Mouse (Mus musculus) central nervous system, embryonic 18 days (tissue): Measurements from ENCODE around the gene Ppm1m. TPM values are rescaled to one million over a fixed set of nuclear protein-coding genes. Genes with fewer than 3 reads are reported as not detected.

ENCODE experiments used
- polyA plus RNA-seq: library from polyadenylated mRNA; depleted of rRNA; stranded (reverse); fragments of >200 nt; gene quantifications from 2 replicates; pipeline ENCODE4 v1.2.3, GENCODE M21; 2012; rRNA removed

The Ppm1m gene
- polyA plus RNA-seq, result 28.7 and 29.5 TPM in 2 replicates

DNA sequence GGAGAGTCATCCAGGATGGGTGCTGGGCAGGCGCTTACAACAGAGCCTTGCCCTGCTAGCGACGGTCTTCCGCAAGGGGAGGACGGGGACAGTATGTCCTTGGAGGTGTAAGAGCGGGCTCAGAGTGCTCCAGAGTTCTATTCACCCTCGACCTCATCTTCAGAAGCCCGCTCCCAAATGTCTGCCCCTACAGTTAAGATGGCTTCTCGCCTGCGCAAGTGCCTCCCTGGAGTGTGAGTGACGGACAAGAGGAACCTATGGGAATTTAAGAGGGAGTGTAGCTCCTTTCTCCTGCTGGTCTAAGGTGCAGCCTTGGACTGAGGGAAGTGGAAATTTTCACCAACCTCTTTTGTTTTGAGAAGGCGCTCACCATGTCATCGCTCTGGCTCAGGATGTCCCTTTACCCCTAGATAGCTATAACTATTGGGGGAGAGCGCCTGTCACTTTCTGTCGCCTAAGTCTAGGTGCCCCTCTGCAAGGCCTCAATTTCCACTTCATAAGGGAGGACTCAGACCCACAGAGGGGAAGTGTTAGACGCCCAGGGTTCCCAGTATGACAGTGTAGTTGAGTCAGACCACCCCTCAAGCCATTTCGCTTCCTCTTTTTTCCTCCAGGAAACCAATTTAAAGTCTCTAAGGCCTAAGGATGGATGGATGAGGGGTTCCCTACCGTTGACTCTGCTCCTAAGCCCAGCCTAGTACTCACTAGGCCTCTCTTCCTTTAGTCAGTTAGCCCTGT lies at the start of gene Ppm1m:
Gene Ppm1m (minus strand): TSS at position 212 of the 738 bp plus-strand sequence.

DNA sequence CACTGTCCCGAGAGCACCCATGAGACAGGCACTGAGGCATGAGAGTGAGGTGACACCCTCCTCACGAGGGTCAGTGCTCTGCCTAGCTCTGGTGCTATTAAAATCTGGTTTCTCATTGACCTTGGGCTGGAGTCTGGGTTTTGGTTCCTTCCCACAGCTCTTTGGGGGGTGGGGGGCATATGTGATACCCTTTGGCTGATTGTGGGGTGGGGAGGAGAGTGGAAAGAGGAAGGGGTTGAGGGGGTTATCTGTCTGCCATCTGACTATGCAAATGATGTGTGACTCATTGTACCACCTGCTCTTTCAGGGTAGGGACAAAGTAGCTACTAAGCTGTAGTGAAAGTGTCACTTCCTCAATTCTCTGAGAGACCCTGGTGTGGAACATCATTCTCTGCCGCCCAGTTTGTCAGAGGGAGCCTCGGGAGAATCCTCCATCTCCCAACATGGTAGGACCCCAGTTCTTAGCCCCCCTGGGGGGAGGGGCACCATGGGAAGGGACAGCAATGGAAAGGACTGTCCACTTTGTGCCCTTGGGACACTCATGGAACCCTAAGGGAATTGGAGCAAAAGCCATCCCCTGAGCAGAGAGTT lies 22.8 kb upstream of the Ppm1m start, which contains the start of gene Tlr9:
Gene Tlr9 (plus strand): TSS at position 338 of the 591 bp plus-strand sequence.

DNA sequence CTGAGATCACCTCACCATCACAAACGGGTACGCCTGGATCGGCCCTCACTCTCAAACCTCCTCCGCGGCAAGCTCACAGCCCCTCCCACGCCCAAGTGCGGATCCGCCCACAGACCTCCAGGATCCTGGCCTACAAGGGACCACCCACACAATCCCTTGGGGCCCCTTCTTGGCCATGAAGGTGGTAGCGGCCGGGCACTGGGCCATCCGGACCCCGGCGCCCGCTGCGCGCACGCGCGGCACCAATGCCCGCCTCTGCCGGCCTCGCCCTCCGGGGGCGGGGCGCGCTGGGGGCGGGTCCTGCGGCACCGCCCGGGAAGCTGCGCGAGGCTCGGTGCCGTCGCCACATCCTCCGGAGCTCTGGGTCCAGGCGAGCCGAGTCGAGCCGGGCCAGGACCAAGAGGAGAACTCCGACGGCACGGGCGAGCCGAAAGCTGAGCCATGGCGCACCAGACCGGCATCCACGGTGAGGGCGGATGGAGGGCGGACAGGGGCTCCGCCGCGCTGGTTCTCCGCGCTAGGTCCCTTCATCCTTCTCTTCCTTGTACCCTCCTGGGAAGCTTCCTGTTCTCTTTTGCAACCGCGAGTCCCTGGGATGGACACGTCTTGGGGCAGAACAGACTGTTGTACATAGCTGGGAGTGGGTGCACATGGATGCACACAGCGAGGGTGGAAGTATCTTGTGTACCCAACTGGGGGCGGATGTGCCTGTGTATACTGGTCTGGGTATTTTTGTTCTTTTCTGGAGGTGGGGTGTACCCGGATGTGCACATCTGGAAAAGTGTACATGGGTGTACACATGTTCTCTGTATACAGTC lies 3.5 kb upstream of the Ppm1m start, which contains the start of gene Twf2:
Gene Twf2 (plus strand): TSS at position 290 of the 818 bp plus-strand sequence.

DNA sequence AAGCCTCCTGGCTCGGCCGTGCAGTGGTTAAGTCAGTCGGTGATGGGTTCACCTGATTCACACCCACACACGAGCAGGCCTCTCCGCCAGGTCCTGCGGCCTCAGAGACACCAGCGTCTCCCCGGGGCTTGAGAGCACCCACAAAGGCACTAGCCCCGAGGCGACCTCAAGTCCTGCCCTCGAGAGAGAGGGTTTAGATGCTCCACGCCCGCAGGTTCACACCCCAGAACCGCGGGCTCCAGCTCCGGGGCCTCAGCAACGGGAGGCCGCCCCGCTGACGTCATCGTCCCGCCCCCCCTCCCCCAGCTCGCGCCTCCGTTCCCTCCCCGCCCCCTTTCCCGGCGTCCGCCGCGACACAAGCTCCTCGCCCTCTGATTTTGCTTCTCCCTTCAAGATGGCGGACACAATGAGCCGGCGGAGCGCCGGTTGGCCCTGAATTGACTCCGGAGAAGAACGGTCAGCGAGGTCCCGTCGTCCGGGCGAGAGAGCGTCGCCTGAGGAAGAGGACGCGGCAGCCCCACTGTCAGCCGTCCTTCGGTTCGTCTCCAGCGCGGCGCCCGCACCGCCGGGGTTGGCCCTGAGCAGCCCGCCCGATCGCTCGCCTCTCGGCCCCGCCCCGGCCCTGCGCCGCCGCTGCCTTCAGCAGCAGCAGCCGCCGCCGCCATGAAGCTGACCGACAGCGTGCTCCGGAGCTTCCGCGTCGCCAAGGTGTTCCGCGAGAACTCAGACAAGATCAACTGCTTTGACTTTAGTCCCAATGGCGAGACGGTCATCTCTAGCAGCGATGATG lies 28.8 kb downstream of the Ppm1m start, which contains the start of gene Wdr82:
Gene Wdr82 (plus strand): TSS at position 373 of the 790 bp plus-strand sequence.

DNA sequence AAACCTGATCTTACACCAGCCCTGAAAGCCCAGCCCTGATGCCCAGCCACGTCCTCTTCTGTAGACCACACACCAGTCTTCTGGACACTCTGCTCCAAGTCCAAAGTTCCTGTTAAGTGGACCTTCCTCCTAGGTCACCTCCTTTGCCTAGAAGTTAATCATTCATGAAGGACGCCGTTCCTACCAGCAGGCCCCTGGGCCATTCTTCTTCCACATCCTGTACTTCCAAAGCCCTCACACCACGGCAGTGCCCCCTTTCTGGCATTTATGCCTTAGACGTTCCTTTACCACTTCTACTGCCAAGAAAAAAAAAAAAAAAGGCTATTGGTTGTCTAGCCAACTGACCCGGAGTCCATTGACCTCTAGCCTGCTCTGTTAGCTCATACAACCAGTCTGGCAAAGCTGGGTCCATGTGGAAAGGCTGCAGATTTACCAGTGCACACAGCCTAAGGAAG lies 41.5 kb downstream of the Ppm1m start, which contains the start of gene Glyctk:
Gene Glyctk (minus strand): TSS at position 102 of the 455 bp plus-strand sequence.

Other genes starting within 250 kb of the Ppm1m start
- gene Col6a5, start 239.1 kb downstream of the Ppm1m start, polyA plus RNA-seq, result 2.4 and 2.5 TPM in 2 replicates
- 4.6 and 5.1 TPM in 2 replicates for gene Col6a4, start 103.0 kb downstream of the Ppm1m start, polyA plus RNA-seq
- 1.9 TPM in 2 replicates for gene Glyctk, start 41.6 kb downstream of the Ppm1m start, polyA plus RNA-seq
- gene Wdr82, start 28.8 kb downstream of the Ppm1m start, polyA plus RNA-seq, result 173 and 175 TPM in 2 replicates
- 60.7 and 62.7 TPM in 2 replicates for gene Twf2, start 3.4 kb upstream of the Ppm1m start, polyA plus RNA-seq
- 0.22 and 0.24 TPM in 2 replicates for gene Tlr9, start 22.9 kb upstream of the Ppm1m start, polyA plus RNA-seq
- 78.6 and 80.9 TPM in 2 replicates for gene Alas1, start 48.9 kb upstream of the Ppm1m start, polyA plus RNA-seq
- 8.3 and 9.5 TPM in 2 replicates for gene Poc1a, start 81.3 kb upstream of the Ppm1m start, polyA plus RNA-seq
- gene Dusp7, start 168.9 kb upstream of the Ppm1m start, polyA plus RNA-seq, result 43.2 and 43.9 TPM in 2 replicates
- gene Rpl29, start 229.7 kb upstream of the Ppm1m start, polyA plus RNA-seq, result 797 and 834 TPM in 2 replicates
- gene Acy1, start 238.6 kb upstream of the Ppm1m start, polyA plus RNA-seq, result 11.7 and 12.7 TPM in 2 replicates
- gene Abhd14b, start 247.7 kb upstream of the Ppm1m start, polyA plus RNA-seq, result 21.1 and 21.6 TPM in 2 replicates
- 92.3 and 95.3 TPM in 2 replicates for gene Abhd14a, start 247.9 kb upstream of the Ppm1m start, polyA plus RNA-seq